Mouse (Mus musculus) limb, embryonic 11.5 days (tissue): ENCODE measurements around the gene Arhgap5. TPM values are rescaled to one million over a fixed set of nuclear protein-coding genes. Genes with fewer than 3 reads are reported as not detected.

Source experiments
- ATAC-seq: fragments of 200-750 bp; cut with Nextera tagmentation; 2 replicates; pipeline ENCODE4 v1.8.0; 2017; ENCODE audit warnings: low read depth; ENCODE audit not compliant: insufficient number of reproducible peaks, low FRiP score, low TSS enrichment
- DNase-seq: peaks from one replicate; pipeline ENCODE4 v3.0.0-alpha.2; 2015; ENCODE audit warnings: low spot score
- H3K27ac ChIP-seq: fragments of 300-500 bp; sonication (generic); replicated peaks from 2 replicates; pipeline ENCODE4 v1.5.1; 2014; ENCODE audit warnings: low read depth, mild to moderate bottlenecking, low read length
- H3K27me3 ChIP-seq: fragments of 300-500 bp; sonication (generic); 2 replicates; pipeline ENCODE4 v1.6.1; 2014; ENCODE audit warnings: mild to moderate bottlenecking, low read length, mixed read lengths; ENCODE audit not compliant: control insufficient read depth, insufficient read depth
- H3K36me3 ChIP-seq: fragments of 300-500 bp; sonication (generic); 2 replicates; pipeline ENCODE4 v1.6.1; 2014; ENCODE audit warnings: mild to moderate bottlenecking, low read length, moderate library complexity, mixed read lengths; ENCODE audit not compliant: control insufficient read depth, insufficient read depth
- H3K4me1 ChIP-seq: fragments of 300-500 bp; sonication (generic); 2 replicates; pipeline ENCODE4 v1.6.1; 2014; ENCODE audit warnings: low read length, mixed read lengths; ENCODE audit not compliant: control insufficient read depth, insufficient read depth
- H3K4me2 ChIP-seq: fragments of 300-500 bp; sonication (generic); 2 replicates; pipeline ENCODE4 v1.6.1; 2014; ENCODE audit warnings: low read depth, mild to moderate bottlenecking, moderate library complexity; ENCODE audit not compliant: severe bottlenecking
- H3K4me3 ChIP-seq: fragments of 300-500 bp; sonication (generic); 2 replicates; pipeline ENCODE4 v1.5.1; 2014; ENCODE audit warnings: low read depth, low read length
- H3K9ac ChIP-seq: fragments of 300-500 bp; sonication (generic); 2 replicates; pipeline ENCODE4 v1.6.1; 2014; ENCODE audit warnings: mild to moderate bottlenecking, low read length
- H3K9me3 ChIP-seq: fragments of 300-500 bp; sonication (generic); 2 replicates; pipeline ENCODE4 v1.6.1; 2016; ENCODE audit warnings: low read length; ENCODE audit not compliant: control insufficient read depth
- WGBS: fragments of 180-500 bp; shearing (Covaris S2); extraction: QIAGEN DNeasy Blood & Tissue Kit; methylation state at CpG from one replicate; pipeline ENCODE4 v1.1.7; 2014; 5-methylcytosine and 5-hydroxymethylcytosine counted together
- polyA plus RNA-seq: library from polyadenylated mRNA; unstranded; fragments of >200 nt; fragmentation: Nextera tagmentation; extraction: Ambion mirVana; gene quantifications from 2 replicates; pipeline ENCODE4 v1.2.1, GENCODE M21; 2014

Gene Arhgap5
- polyA plus RNA-seq, 1 experiment from 2014 or later: 59.1 TPM

GRCm38 (mm10) chr12:52604256-52604991 lies 100.7 kb downstream of the Arhgap5 start:
- Histone ChIP-seq H3K4me2 (peak overlapping the region; percentile 42), H3K27me3 (no peaks in the 10 kb centered on the region), H3K9ac (peak overlapping the region; percentile 76), H3K36me3 (no peaks in the 10 kb centered on the region), H3K4me3 (peak overlapping the region; percentile 90), H3K4me1 (0 out of 2 replicates have a peak, but pooled peaks cover 5% of the 10 kb centered on the region), H3K9me3 (no peaks in the 10 kb centered on the region), H3K27ac (peak overlapping the region; percentile 73; the same call in 1 of the 2 replicates)
- DNase-seq: peak; percentile 96
- ATAC-seq: peak; percentile 79; the same call in 1 of the 2 replicates
- under 1% methylated on average over 33 of the region's 33 CpGs for WGBS

- Histone ChIP-seq H3K27ac (no peak overlapping the region), H3K27me3 (no peaks in the 10 kb centered on the region), H3K9me3 (no peaks in the 10 kb centered on the region), H3K36me3 (no peaks in the 10 kb centered on the region), H3K4me2 (peak overlapping the region; percentile 41), H3K4me3 (peak overlapping the region; percentile 90), H3K9ac (no peak overlapping the region), H3K4me1 (0 out of 2 replicates have a peak, but pooled peaks cover 5% of the 10 kb centered on the region)
- DNase-seq (no peak), ATAC-seq (no peak)
- 59% methylated on average over 13 of the region's 13 CpGs for WGBS
Measured at GRCm38 (mm10) chr12:52604992-52605652, 101.3 kb downstream of the Arhgap5 start.

GRCm38 (mm10) chr12:52607411-52607810 lies 103.6 kb downstream of the Arhgap5 start:
- Histone ChIP-seq H3K4me3 (no peak overlapping the region), H3K27ac (no peak overlapping the region), H3K36me3 (no peaks in the 10 kb centered on the region), H3K27me3 (no peaks in the 10 kb centered on the region), H3K4me1 (0 out of 2 replicates have a peak, but pooled peaks cover under 1% of the 10 kb centered on the region), H3K4me2 (no peak overlapping the region), H3K9me3 (no peaks in the 10 kb centered on the region), H3K9ac (no peak overlapping the region)
- 77% methylated on average over 4 of the region's 4 CpGs for WGBS
- DNase-seq (no peak), ATAC-seq (no peak)

GRCm38 (mm10) chr12:52615703-52616102 lies 111.9 kb downstream of the Arhgap5 start:
- no peaks in the 10 kb centered on the region for H3K36me3 ChIP-seq
- H3K27ac ChIP-seq: no peak overlapping the region
- no peaks in the 10 kb centered on the region for H3K9me3 ChIP-seq
- 82% methylated on average over 3 of the region's 3 CpGs for WGBS
- H3K4me1 ChIP-seq: no peaks in the 10 kb centered on the region
- H3K27me3 ChIP-seq: no peaks in the 10 kb centered on the region
- H3K9ac ChIP-seq: no peak overlapping the region
- DNase-seq: no peak
- ATAC-seq: no peak
- no peak overlapping the region for H3K4me3 ChIP-seq
- no peak overlapping the region for H3K4me2 ChIP-seq

- 80% methylated on average over 5 of the region's 5 CpGs for whole genome bisulfite sequencing
- Histone ChIP-seq H3K4me3 (no peak overlapping the region), H3K4me2 (no peak overlapping the region), H3K4me1 (no peaks in the 10 kb centered on the region), H3K9me3 (no peaks in the 10 kb centered on the region), H3K27ac (no peak overlapping the region), H3K9ac (no peak overlapping the region), H3K27me3 (no peaks in the 10 kb centered on the region), H3K36me3 (no peaks in the 10 kb centered on the region)
- no peak for DNase-seq
- no peak for ATAC-seq
Measured at GRCm38 (mm10) chr12:52618418-52619040, 114.8 kb downstream of the Arhgap5 start.

GRCm38 (mm10) chr12:52619644-52620043 lies 115.9 kb downstream of the Arhgap5 start:
- no peaks in the 10 kb centered on the region for H3K36me3 ChIP-seq
- no peak overlapping the region for H3K27ac ChIP-seq
- no peak overlapping the region for H3K4me2 ChIP-seq
- H3K27me3 ChIP-seq: no peaks in the 10 kb centered on the region
- no peaks in the 10 kb centered on the region for H3K4me1 ChIP-seq
- DNase-seq: no peak
- ATAC-seq: no peak
- H3K4me3 ChIP-seq: no peak overlapping the region
- no peaks in the 10 kb centered on the region for H3K9me3 ChIP-seq
- H3K9ac ChIP-seq: no peak overlapping the region

Other genes starting within 250 kb of the Arhgap5 start
- gene Akap6, start 195.4 kb downstream of the Arhgap5 start, polyA plus RNA-seq: 0.29 and 0.68 TPM in 2 replicates